Mouse (Mus musculus) left cerebral cortex, adult 11 months (tissue): Measurements from ENCODE around the gene Dsel.

Experiments
- DNase-seq: peaks from one replicate; pipeline ENCODE4 v3.0.0; 2022; ENCODE audit warnings: low spot score

Dsel gene

DNA sequence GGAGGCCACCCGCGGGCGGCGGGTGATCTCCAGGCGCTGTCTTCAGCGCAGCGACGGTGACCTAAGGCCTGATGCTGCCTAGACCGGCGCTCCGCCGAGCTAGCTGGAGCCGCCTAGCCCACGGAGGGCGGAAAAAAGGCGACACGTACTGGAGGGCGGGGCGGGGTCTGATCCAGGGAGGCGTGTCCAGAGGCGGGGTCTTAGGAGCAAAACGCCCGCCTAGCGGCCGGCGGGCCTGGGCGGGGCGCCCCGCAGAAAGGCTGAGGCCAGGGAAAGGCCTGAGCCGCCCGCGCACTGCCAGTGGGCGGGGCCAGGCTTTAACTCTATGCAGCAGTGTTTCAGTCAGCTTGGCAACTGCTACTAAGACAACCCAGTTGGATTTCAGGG, at the start of gene Dsel:
Gene Dsel, minus strand, starts transcription at position 140 of the 387 bp plus-strand sequence.
- DNase-seq, result peak; percentile 79

DNA sequence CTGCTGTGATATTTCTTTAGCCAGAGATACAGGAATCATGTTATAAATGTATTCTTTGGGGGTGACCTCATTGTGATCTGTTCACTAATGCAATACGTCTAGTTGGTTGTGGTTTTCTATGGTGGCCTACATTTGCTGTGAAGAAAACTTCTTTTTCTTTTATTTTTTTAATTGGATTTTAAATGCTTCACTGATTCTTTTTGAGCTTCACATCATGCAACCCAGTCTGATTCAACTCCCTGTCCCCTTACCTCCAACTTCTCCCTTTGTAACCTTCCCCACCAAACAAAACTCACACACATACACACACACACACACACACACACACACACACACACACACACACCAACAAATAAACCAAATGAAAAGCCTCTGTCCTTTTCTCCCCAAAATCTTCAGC, 46.7 kb upstream of the Dsel start:
- no peak for DNase-seq

DNA sequence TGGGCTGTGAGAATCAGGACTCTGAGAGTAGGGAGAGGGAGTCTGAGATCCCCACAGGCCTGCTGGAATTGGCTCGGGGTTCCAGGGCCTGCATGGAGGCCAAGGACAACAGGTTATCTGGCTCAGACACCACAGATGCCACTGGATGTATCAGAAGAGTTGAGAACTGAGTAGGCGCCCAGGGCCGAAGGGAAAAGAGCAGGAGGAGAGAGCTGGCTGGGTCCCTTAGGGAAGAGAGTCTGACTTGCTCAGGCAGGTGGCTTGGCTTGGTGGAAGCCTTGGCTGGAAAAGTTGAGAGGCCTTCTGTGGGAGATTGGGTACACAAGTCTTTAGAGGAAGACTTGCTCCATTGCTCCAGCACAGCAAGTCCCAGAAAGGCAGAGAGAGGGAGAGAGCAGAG, 18.6 kb upstream of the Dsel start:
- no peak for DNase-seq

DNA sequence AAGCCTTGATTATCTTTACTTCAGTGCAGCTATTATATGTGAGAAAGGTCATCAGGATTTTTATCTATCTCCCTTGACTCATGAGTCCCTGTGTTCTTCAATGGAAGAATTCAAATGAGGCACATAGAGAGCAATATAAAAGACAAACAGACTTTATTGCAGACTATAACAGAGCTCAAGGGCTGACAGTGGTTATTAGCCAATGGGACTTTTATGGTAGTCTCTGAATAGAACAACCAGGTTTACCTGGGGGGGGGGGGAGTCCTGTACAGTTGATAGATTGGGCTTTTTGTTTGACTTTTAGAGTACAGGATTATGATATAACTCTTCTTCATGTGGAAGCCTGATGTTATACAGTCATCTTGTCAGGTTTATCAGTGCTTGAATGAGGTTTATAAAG, 11.1 kb upstream of the Dsel start:
- no peak for DNase-seq

DNA sequence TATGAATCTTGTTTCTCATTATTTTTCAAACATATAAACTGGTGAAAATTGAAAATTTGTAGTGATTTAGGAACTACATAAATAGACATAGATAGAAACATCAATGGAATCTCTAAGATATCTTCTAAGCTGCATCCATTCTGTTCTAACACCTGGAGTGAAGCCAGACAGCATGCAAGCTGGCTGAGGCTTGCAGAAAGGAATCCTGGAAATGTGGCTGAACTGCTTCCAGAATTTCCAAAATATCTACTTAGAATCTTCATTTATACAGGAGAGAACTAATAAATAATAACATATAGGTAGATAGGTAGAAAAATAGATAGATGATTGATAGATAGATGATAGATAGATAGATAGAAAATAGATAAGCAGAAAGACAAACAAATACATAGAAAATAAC, 8.5 kb upstream of the Dsel start:
- no peak for DNase-seq

DNA sequence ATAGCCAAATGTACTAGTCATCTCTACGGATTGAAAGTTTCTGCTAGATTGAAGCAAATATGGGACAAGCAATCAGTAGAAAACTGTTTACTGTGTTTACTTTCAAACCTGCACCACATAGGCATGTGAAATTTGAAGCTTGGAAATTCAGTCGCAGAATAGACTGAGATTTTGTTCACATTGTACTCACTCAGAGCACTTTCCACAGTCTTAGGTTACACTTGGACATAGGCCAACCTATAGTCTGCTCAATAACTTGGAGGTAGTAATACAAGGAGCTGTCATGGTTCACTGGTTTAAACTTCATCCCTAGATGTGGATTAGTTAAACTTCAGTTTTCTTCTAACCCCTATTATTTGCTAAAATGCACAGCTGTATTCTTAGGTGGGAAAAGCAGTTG, 749 bp upstream of the Dsel start:
- DNase-seq, result no peak

DNA sequence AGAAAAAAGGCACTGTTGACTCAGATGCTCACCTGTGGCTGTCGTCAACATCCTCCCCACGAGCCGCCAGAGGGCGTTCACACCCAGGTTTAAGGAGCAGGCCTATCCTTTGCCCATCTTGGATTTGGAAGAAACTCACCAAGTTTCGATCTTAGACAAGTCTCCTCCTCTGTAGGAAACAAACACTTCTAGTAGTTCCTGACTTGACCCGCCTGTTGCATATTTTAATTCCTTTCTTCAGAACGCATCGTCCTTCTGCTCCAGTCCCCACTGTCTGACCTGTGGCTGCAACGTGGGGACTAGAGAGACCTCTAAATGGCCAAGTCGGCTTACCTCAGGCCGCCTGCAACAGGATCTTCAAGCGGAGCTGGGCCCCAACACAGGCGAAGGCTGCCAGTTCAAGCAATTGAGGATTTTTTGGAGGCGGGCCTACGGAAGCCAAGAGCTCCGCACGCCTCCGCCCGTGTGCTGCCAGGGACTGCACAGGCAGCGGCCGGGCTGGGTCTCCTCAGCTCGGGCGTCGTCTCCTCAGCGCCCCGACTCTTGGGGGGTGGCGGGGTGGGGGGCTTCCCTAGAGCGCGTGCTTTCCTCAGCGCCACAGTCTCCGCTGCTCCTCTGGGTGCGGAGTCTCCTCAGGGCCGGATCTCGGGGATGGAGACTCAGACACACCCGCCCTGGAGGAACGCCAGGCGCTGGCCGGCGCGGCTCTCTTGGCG, 497 bp downstream of the Dsel start:
- peak; percentile 61 for DNase-seq

DNA sequence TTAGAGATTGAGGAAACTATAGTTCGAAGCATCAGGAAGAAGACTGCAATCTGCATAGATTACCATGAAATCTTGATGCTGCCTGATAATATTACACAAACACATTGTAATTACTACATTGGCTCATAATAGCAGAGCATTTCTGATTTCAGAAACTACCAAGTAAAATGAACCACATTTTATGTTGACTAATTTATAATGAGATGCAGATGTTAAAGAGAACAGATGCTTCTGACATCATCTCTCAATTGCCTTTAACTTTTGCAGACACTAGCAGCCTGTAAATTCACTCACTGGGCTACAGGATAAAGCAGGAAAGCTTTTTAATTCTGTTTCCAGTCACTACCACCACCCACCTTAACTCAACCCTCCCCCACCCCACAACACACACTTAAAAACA, 6.9 kb downstream of the Dsel start:
- DNase-seq, result no peak

DNA sequence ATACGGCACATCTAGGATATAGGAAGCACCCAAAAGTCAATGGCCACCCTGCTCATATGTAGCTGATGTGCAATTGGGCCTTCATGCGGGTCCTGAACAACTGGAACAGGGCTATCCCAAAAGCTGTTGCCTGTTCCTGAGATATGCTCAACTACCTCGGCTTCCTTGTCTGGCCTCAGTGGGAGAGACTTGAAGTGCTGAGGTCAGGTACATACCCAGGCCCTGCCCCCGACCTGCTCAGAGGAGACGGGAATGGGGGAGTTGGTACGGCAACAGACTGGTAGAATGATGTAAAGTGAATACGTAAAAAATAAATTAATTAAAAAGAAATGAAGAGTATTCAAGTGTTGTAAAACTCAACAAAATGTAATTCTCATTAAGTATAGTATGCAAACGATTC, 12.3 kb downstream of the Dsel start:
- DNase-seq, result no peak

DNA sequence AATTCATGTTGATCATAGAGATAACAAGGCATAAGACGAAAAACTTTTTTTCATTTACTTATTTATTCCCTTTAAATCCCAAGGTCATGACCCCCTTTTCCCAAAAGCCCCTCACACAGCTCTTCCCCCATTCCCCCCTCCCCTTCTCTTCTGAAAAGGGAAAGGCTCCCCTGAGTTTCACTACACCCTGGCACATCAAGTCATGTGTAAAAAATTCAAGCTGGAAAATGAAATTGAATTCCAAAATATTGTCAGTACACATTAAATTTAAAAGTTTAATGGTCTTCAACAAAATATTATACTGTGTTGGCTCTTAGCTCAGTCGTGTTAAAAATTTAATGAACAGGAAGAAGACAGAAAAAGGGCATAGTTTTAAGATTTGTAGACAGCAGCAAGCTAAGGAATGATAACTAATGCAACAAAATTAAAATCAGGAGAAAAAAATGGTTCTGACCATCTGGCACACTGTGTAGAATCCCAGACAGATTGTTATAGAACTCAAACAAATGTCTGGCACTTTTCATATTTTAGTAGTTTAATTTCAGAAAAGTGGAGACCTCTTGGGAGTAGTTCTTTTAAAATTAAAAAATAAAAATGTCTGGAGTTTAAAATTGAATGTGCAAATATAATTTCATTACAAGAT, 31.0 kb downstream of the Dsel start:
- no peak for DNase-seq
